Mouse (Mus musculus) liver, postnatal 0 days (tissue): ENCODE results near the gene Zdhhc19. TPM values are rescaled to one million over a fixed set of nuclear protein-coding genes. Genes with fewer than 3 reads are reported as not detected.
A peak's percentile ranks its signal among the peaks of the same experiment; 100 is the strongest.

Experiments used
- ATAC-seq: fragments of 200-750 bp; cut with Nextera tagmentation; 2 replicates; pipeline ENCODE4 v1.8.0; 2017; ENCODE audit warnings: mild to moderate bottlenecking, moderate library complexity
- DNase-seq: peaks from one replicate; pipeline ENCODE4 v3.0.0-alpha.2; 2016
- H3K27ac ChIP-seq: fragments of 300-500 bp; sonication (generic); 2 replicates; pipeline ENCODE4 v1.5.1; 2014; ENCODE audit warnings: antibody characterized with exemption, moderate library complexity, mild to moderate bottlenecking, low read depth
- H3K27me3 ChIP-seq: fragments of 300-500 bp; sonication (generic); 2 replicates; pipeline ENCODE4 v1.6.1; 2014; ENCODE audit warnings: low read length, control low read depth, mixed read lengths; ENCODE audit not compliant: insufficient read depth
- H3K36me3 ChIP-seq: fragments of 300-500 bp; sonication (generic); replicated peaks from 2 replicates; pipeline ENCODE4 v1.6.1; 2014; ENCODE audit warnings: mild to moderate bottlenecking, control low read depth, low read length, moderate library complexity, mixed read lengths; ENCODE audit not compliant: insufficient read depth
- H3K4me1 ChIP-seq: fragments of 300-500 bp; sonication (generic); 2 replicates; pipeline ENCODE4 v1.6.1; 2014; ENCODE audit warnings: antibody characterized with exemption, mild to moderate bottlenecking, control low read depth; ENCODE audit not compliant: insufficient read depth
- H3K4me2 ChIP-seq: fragments of 300-500 bp; sonication (generic); 2 replicates; pipeline ENCODE4 v1.6.1; 2014; ENCODE audit warnings: low read depth, mild to moderate bottlenecking, low read length, moderate library complexity, mixed read lengths
- H3K4me3 ChIP-seq: fragments of 300-500 bp; sonication (generic); 2 replicates; pipeline ENCODE4 v1.5.1; 2014; ENCODE audit warnings: low read depth, low read length
- H3K9ac ChIP-seq: fragments of 300-500 bp; sonication (generic); replicated peaks from 2 replicates; pipeline ENCODE4 v1.6.1; 2014; ENCODE audit warnings: mild to moderate bottlenecking, moderate library complexity
- H3K9me3 ChIP-seq: fragments of 300-500 bp; sonication (generic); 2 replicates; pipeline ENCODE4 v1.6.1; 2016; ENCODE audit warnings: mild to moderate bottlenecking, control low read depth, low read length, mixed read lengths
- CTCF ChIP-seq: sonication (generic); IDR thresholded peaks from 2 replicates; pipeline ENCODE4 v1.5.1; 2016; ENCODE audit warnings: antibody characterized with exemption, low read depth
- EP300 ChIP-seq: IDR thresholded peaks from 2 replicates; pipeline ENCODE4 v1.6.1; 2016; ENCODE audit warnings: antibody characterized with exemption, low read depth, mild to moderate bottlenecking
- WGBS: fragments of 180-500 bp; shearing (Covaris S2); extraction: QIAGEN DNeasy Blood & Tissue Kit; methylation state at CpG from one replicate; pipeline ENCODE4 v1.1.7; 2014; ENCODE audit not compliant: insufficient replicate concordance; 5-methylcytosine and 5-hydroxymethylcytosine counted together
- polyA plus RNA-seq: library from polyadenylated mRNA; unstranded; fragments of >200 nt; fragmentation: Nextera tagmentation; extraction: Ambion mirVana; gene quantifications from 2 replicates; pipeline ENCODE4 v1.2.1, GENCODE M21; 2015

The Zdhhc19 gene
- polyA plus RNA-seq, 1 experiment from 2014 or later, result not detected

GRCm38 (mm10) chr16:32516006-32516962 is 20.2 kb downstream of the Zdhhc19 start:
- Histone ChIP-seq H3K9me3 (no peaks in the 10 kb centered on the region), H3K27me3 (no peaks in the 10 kb centered on the region), H3K4me1 (peaks cover 56% of the 10 kb centered on the region), H3K27ac (peak overlapping the region; percentile 79), H3K36me3 (no peaks in the 10 kb centered on the region), H3K4me3 (no peak overlapping the region), H3K9ac (peak overlapping the region; percentile 44), H3K4me2 (peak overlapping the region; percentile 53)
- ATAC-seq (peak; percentile 80), DNase-seq (peak; percentile 73)
- WGBS, result 40% methylated on average over 21 of the region's 21 CpGs
- TF ChIP-seq CTCF (no peak), EP300 (no peak)

- TF ChIP-seq CTCF, result no peak
- TF ChIP-seq EP300, result no peak
- Histone ChIP-seq H3K4me2 (no peak overlapping the region), H3K9ac (no peak overlapping the region), H3K27ac (no peak overlapping the region), H3K27me3 (no peaks in the 10 kb centered on the region), H3K9me3 (no peaks in the 10 kb centered on the region), H3K36me3 (no peaks in the 10 kb centered on the region), H3K4me3 (no peak overlapping the region), H3K4me1 (peaks cover 47% of the 10 kb centered on the region)
- ATAC-seq (no peak), DNase-seq (no peak)
- 80% methylated on average over 12 of the region's 12 CpGs for WGBS
Observed at GRCm38 (mm10) chr16:32517785-32518481, 21.9 kb downstream of the Zdhhc19 start.

- H3K27ac ChIP-seq, result peak overlapping the region; percentile 58
- peak overlapping the region; percentile 5; the same call in 1 of the 2 replicates for H3K9ac ChIP-seq
- H3K36me3 ChIP-seq, result no peaks in the 10 kb centered on the region
- no peaks in the 10 kb centered on the region for H3K27me3 ChIP-seq
- no peak for DNase-seq
- ATAC-seq, result peak; percentile 7
- peaks cover 54% of the 10 kb centered on the region for H3K4me1 ChIP-seq
- no peak for TF ChIP-seq EP300
- TF ChIP-seq CTCF, result no peak
- no peak overlapping the region for H3K4me3 ChIP-seq
- no peaks in the 10 kb centered on the region for H3K9me3 ChIP-seq
- WGBS, result 51% methylated on average over 15 of the region's 15 CpGs
- H3K4me2 ChIP-seq, result peak overlapping the region; percentile 27
Observed at GRCm38 (mm10) chr16:32519656-32520371, 23.7 kb downstream of the Zdhhc19 start.

GRCm38 (mm10) chr16:32520372-32520748 is 24.3 kb downstream of the Zdhhc19 start:
- Histone ChIP-seq H3K36me3 (no peaks in the 10 kb centered on the region), H3K4me1 (peaks cover 57% of the 10 kb centered on the region)

GRCm38 (mm10) chr16:32522578-32523194 is 26.6 kb downstream of the Zdhhc19 start:
- Histone ChIP-seq H3K27ac (peak overlapping the region; percentile 88), H3K4me2 (no peak overlapping the region), H3K9me3 (no peaks in the 10 kb centered on the region), H3K36me3 (no peaks in the 10 kb centered on the region), H3K4me1 (peaks cover 48% of the 10 kb centered on the region), H3K4me3 (no peak overlapping the region), H3K27me3 (no peaks in the 10 kb centered on the region), H3K9ac (0 out of 2 replicates have a peak overlapping the region, but pooled peaks have one; percentile 7)
- ATAC-seq (no peak), DNase-seq (no peak)
- TF ChIP-seq EP300 (no peak), CTCF (no peak)
- WGBS, result 51% methylated on average over 6 of the region's 6 CpGs

More at GRCm38 (mm10) chr16:32520372-32520748, 24.3 kb downstream of the Zdhhc19 start:
- Histone ChIP-seq H3K4me2 (peak overlapping the region; percentile 27), H3K4me3 (no peak overlapping the region), H3K27ac (peak overlapping the region; percentile 58), H3K9ac (no peak overlapping the region), H3K27me3 (no peaks in the 10 kb centered on the region), H3K9me3 (no peaks in the 10 kb centered on the region)
- peak; percentile 67 for ATAC-seq
- peak; percentile 72 for DNase-seq
- WGBS, result 12% methylated on average over 9 of the region's 9 CpGs
- TF ChIP-seq CTCF, result no peak
- TF ChIP-seq EP300, result peak; percentile 75
